In genomic region chr17:31840423-31841003, GRCm38 (mm10) we compare ENCODE assay signal across 12 mouse cellular contexts. TPM values are rescaled to one million over a fixed set of nuclear protein-coding genes. Genes with fewer than 3 reads are reported as not detected.
DNase-seq lines count a peak whose midpoint lies in the region; ATAC-seq lines count a peak whose summit lies in the region.
"Had no signal": no experiment of that assay in that cellular context is flagged by ENCODE, and none has a peak within 500 bp of the region (broad histone marks: within the 10 kb centered on the region; RNA-seq: fewer than 3 reads in every experiment).

No protein-coding gene starts in this region.

- H3K4me1 ChIP-seq in heart, embryonic 15.5 days (replicated peaks), result peaks cover 54% of the 10 kb centered on the region

- H3K4me3 ChIP-seq in heart, embryonic 15.5 days, result no peak overlapping the region

- H3K9ac ChIP-seq in heart, embryonic 15.5 days, result no peak overlapping the region
- H3K9ac ChIP-seq: liver, embryonic 14.5 days had no signal

- intact Hi-C loops in heart, postnatal 10 days (cut with DNase I), result no loop called here

- no peak for ATAC-seq in heart, embryonic 15.5 days (replicated peaks; ENCODE audit: insufficient number of reproducible peaks, insufficient read depth, low FRiP score, low read depth)
- peak; percentile 58 for ATAC-seq in common myeloid progenitor, adult 5-6 weeks (replicated peaks; ENCODE audit: low read depth, poor library complexity, severe bottlenecking)
- ATAC-seq in neutrophil, adult 5-6 weeks (ENCODE audit: extremely low read depth, insufficient number of reproducible peaks, low FRiP score, poor library complexity, severe bottlenecking), result peak; percentile 25

- peak overlapping the region; percentile 69; the same call in 1 of the 2 replicates for H3K27ac ChIP-seq in heart, embryonic 15.5 days
- H3K27ac ChIP-seq: liver, embryonic 14.5 days had no signal

- no peaks in the 10 kb centered on the region for H3K9me3 ChIP-seq in heart, embryonic 15.5 days (replicated peaks)

- no peak for DNase-seq in heart, postnatal 4 days
- DNase-seq in CD4-positive, CD25-positive, alpha-beta regulatory T cell, adult 2 months (ENCODE audit: low read depth, low spot score), result peak; percentile 81
- no peak for DNase-seq in kidney, postnatal 14 days
- no peak for DNase-seq in gastrocnemius, postnatal 25 days
- DNase-seq in heart, postnatal 10 days, result no peak
- DNase-seq: adrenal gland, postnatal 10 days; cerebellum, adult 9-10 months; layer of hippocampus, adult 9-11 months had no signal

- no peaks in the 10 kb centered on the region for H3K27me3 ChIP-seq in heart, embryonic 15.5 days

- no peak overlapping the region for H3K4me2 ChIP-seq in heart, embryonic 15.5 days

- WGBS in heart, embryonic 15.5 days, result 75% methylated on average over 6 of the region's 6 CpGs

- peaks cover 10% of the 10 kb centered on the region for H3K36me3 ChIP-seq in heart, embryonic 15.5 days

RNA-seq across cellular contexts. Expression of gene Sik1, which starts 15.1 kb away (rescaled TPM):
- 16.4 and 22.5 TPM in 2 replicates for polyA plus RNA-seq in heart, embryonic 15.5 days (2015; fragmentation: Nextera tagmentation; extraction: Ambion mirVana)
- 10 to 100 TPM; 74.3 to 79.7 TPM for total RNA-seq in heart, postnatal 4 days (2021)
- 21.1 and 29.5 TPM in 2 replicates for total RNA-seq in common myeloid progenitor, adult 5-6 weeks (2017)
- total RNA-seq in neutrophil, adult 5-6 weeks (2017), result 79.1 and 90.7 TPM in 2 replicates
- 10 to 100 TPM; 17.2 to 19.6 TPM for total RNA-seq in gastrocnemius, postnatal 25 days (2021)
- total RNA-seq in heart, postnatal 10 days (2021), result 10 to 100 TPM; 33.6 to 45.9 TPM
